Mouse (Mus musculus) liver, adult 2 months (tissue): ENCODE data around the gene Phf12. TPM values are rescaled to one million over a fixed set of nuclear protein-coding genes. Genes with fewer than 3 reads are reported as not detected.

Experiments
- DNase-seq: peaks from one replicate; pipeline ENCODE4 v3.0.0-alpha.2; 2011; ENCODE audit warnings: low read depth, low spot score; ENCODE audit errors: extremely low read depth
- H3K27ac ChIP-seq: fragments of 200-500 bp; replicated peaks from 2 replicates; pipeline ENCODE4 v1.5.1; 2012; ENCODE audit warnings: low read depth, mild to moderate bottlenecking, control low read depth, inconsistent platforms, low read length; ENCODE audit not compliant: insufficient read depth
- H3K27me3 ChIP-seq: fragments of 200-500 bp; 2 replicates; pipeline ENCODE4 v1.6.1; 2012; ENCODE audit warnings: mild to moderate bottlenecking, moderate library complexity, low read length, inconsistent platforms; ENCODE audit not compliant: control insufficient read depth, insufficient read depth
- H3K36me3 ChIP-seq: fragments of 200-500 bp; 2 replicates; pipeline ENCODE4 v1.6.1; 2012; ENCODE audit warnings: low read length, inconsistent platforms; ENCODE audit not compliant: control insufficient read depth, insufficient read depth
- H3K4me1 ChIP-seq: fragments of 200-500 bp; 2 replicates; pipeline ENCODE4 v1.6.1; 2011; ENCODE audit warnings: low read length; ENCODE audit not compliant: control insufficient read depth, insufficient read depth
- H3K4me3 ChIP-seq: fragments of 200-500 bp; 2 replicates; pipeline ENCODE4 v1.5.1; 2011; ENCODE audit warnings: low read depth, mild to moderate bottlenecking, control low read depth, low read length, moderate library complexity; ENCODE audit not compliant: insufficient read depth
- H3K79me2 ChIP-seq: fragments of 200-500 bp; 2 replicates; pipeline ENCODE4 v1.6.1; 2012; ENCODE audit warnings: inconsistent platforms, mild to moderate bottlenecking, low read length, moderate library complexity; ENCODE audit not compliant: control insufficient read depth, insufficient read depth
- H3K9ac ChIP-seq: fragments of 200-500 bp; 2 replicates; pipeline ENCODE4 v1.6.1; 2012; ENCODE audit warnings: low read depth, mild to moderate bottlenecking, control low read depth, inconsistent platforms, low read length
- CTCF ChIP-seq: fragments of 200-500 bp; IDR thresholded peaks from 2 replicates; pipeline ENCODE4 v1.5.1; 2011; ENCODE audit warnings: low read depth, low read length, control low read depth
- POLR2A ChIP-seq: fragments of 200-500 bp; IDR thresholded peaks from 2 replicates; pipeline ENCODE4 v1.6.1; 2011; ENCODE audit warnings: low read length, control low read depth; ENCODE audit not compliant: insufficient read depth; ENCODE audit errors: extremely low read depth
- WGBS: fragments of 180-500 bp; shearing (Covaris S2); methylation state at CpG from one replicate; pipeline ENCODE4 v1.1.7; 2018; 5-methylcytosine and 5-hydroxymethylcytosine counted together
- polyA plus RNA-seq: library from polyadenylated mRNA; depleted of rRNA; stranded (reverse); fragments of >200 nt; gene quantifications from 2 replicates; pipeline ENCODE4 v1.2.3, GENCODE M21; 2012
- total RNA-seq: library from RNA; depleted of rRNA; stranded (reverse); fragments of >200 nt; gene quantifications from 2 replicates; pipeline ENCODE4 v1.2.3, GENCODE M21; 2014

The Phf12 gene
- total and polyA plus RNA-seq, 2 experiments: 3.6 to 24.9 TPM

DNA sequence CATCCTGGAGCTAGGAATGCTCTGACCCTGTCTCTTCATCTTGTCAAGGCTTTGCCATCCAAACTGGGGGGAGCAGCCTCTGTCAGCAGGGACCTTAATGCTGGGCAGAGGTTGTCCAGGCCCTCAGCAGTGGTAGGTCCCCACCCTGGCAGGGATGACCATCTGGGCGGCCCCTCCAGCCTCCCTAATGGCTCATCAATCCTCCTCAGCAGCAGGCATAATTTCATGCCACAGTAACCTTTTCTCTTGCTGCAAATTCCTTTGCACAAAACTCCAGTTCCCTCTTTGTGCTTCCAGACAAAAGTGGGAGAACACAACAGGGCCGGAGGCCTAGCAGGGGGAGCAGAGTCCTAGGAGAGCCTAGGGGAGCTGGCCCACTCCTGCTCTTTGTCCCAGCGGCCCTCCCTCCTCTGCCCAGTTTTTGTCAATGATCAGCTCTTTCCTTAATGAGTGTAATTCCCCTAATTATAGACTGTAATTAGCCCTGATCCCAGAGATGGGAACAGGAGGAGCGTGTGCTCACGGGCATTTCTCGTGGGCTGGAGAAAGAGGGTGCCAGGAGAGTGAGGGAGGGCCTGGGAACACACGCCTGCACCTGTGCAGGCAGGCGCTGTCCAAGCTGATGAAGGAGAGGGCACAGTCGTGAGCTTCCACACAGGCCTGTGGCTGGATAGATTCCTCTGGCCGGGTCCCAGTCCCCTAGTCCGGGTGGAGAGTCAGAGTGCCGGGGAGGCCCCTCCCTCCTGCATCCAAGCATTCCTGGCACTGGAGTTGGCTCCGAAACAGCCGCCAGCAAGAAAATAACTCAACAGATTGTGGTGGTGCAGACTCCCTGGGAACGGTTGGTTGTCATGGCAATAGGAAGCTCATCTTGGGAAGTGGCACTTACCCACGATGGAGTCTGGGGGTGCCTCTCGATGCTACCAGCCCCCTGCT lies 17.2 kb upstream of the Phf12 start:
- no peak overlapping the region for H3K27ac ChIP-seq
- DNase-seq: no peak
- H3K4me1 ChIP-seq: no peaks in the 10 kb centered on the region
- WGBS: 70% methylated on average over 17 of the region's 17 CpGs
- TF ChIP-seq CTCF: no peak
- no peak for TF ChIP-seq POLR2A
- H3K9ac ChIP-seq: no peak overlapping the region
- no peak overlapping the region for H3K4me3 ChIP-seq
- H3K36me3 ChIP-seq: no peaks in the 10 kb centered on the region
- H3K79me2 ChIP-seq: no peaks in the 10 kb centered on the region
- no peaks in the 10 kb centered on the region for H3K27me3 ChIP-seq

DNA sequence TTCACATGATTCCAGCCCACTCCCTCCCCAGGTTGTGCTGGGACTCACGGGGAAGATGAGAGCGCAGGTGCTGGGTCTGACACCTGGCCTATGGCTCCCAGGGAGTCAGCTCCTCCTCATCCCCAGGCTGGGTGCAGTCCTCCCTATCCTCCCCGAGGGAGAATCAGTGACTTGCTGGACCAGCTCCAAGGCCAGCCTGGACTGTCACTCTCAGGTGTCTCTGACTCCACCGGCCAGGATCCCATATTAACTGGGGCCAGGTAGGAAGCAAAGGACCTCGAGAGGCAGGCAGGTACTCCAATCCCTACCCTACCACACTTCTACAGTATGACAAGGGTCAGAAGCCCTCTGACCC lies 16.5 kb upstream of the Phf12 start:
- Histone ChIP-seq H3K4me1 (no peaks in the 10 kb centered on the region), H3K27me3 (no peaks in the 10 kb centered on the region)
- 70% methylated on average over 5 of the region's 5 CpGs for WGBS

GRCm38 (mm10) chr11:77967114-77967513 lies 15.4 kb upstream of the Phf12 start:
- Histone ChIP-seq H3K36me3 (no peaks in the 10 kb centered on the region), H3K79me2 (no peaks in the 10 kb centered on the region), H3K27me3 (no peaks in the 10 kb centered on the region), H3K9ac (no peak overlapping the region), H3K27ac (no peak overlapping the region), H3K4me1 (no peaks in the 10 kb centered on the region), H3K4me3 (no peak overlapping the region)
- peak; percentile 43 for DNase-seq
- 0% methylated on average over 4 of the region's 4 CpGs for WGBS
- TF ChIP-seq POLR2A: no peak
- peak; percentile 42 for TF ChIP-seq CTCF

More for the DNA sequence above, 16.5 kb upstream of the Phf12 start:
- no peak for DNase-seq
- no peak overlapping the region for H3K9ac ChIP-seq
- H3K79me2 ChIP-seq: no peaks in the 10 kb centered on the region
- no peak overlapping the region for H3K4me3 ChIP-seq
- no peak overlapping the region for H3K27ac ChIP-seq
- H3K36me3 ChIP-seq: no peaks in the 10 kb centered on the region
- TF ChIP-seq POLR2A (no peak), CTCF (no peak)

GRCm38 (mm10) chr11:77968786-77969185 lies 13.8 kb upstream of the Phf12 start:
- 79% methylated on average over 4 of the region's 4 CpGs for WGBS
- no peak for DNase-seq
- H3K27me3 ChIP-seq: no peaks in the 10 kb centered on the region
- H3K4me3 ChIP-seq: no peak overlapping the region
- H3K79me2 ChIP-seq: no peaks in the 10 kb centered on the region
- H3K36me3 ChIP-seq: no peaks in the 10 kb centered on the region
- no peak overlapping the region for H3K27ac ChIP-seq
- no peaks in the 10 kb centered on the region for H3K4me1 ChIP-seq
- TF ChIP-seq POLR2A (no peak), CTCF (no peak)
- no peak overlapping the region for H3K9ac ChIP-seq

DNA sequence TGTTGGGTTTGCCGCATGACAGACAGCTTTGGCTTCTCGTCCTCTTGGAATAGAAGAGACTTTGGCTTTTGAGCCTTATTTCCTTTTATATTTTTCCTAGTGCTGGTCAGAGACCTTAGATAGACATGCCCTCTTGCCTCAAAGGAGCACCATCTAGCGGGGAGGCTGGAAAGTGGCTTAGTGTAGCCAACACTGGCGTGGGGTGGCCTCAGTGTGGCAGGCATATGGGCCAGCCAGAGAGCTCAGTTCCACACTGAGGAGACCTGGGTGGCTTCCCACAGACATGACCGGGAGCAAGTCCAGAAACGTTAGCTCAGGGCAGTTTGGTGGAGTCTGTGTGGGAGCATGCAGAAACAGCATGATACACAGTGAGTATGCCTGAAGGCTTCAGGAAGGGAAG lies 11.8 kb upstream of the Phf12 start:
- Histone ChIP-seq H3K4me3 (no peak overlapping the region), H3K27me3 (no peaks in the 10 kb centered on the region), H3K9ac (no peak overlapping the region), H3K4me1 (no peaks in the 10 kb centered on the region), H3K79me2 (no peaks in the 10 kb centered on the region), H3K36me3 (no peaks in the 10 kb centered on the region), H3K27ac (no peak overlapping the region)
- DNase-seq: no peak
- WGBS: 80% methylated on average over 6 of the region's 6 CpGs
- TF ChIP-seq POLR2A (no peak), CTCF (no peak; the same call in 1 of the 2 replicates)

GRCm38 (mm10) chr11:77973520-77973919 lies 9.0 kb upstream of the Phf12 start:
- no peak overlapping the region for H3K4me3 ChIP-seq
- no peak for DNase-seq
- TF ChIP-seq POLR2A (no peak), CTCF (no peak)
- no peaks in the 10 kb centered on the region for H3K4me1 ChIP-seq
- H3K36me3 ChIP-seq: no peaks in the 10 kb centered on the region
- H3K27ac ChIP-seq: no peak overlapping the region
- no peaks in the 10 kb centered on the region for H3K27me3 ChIP-seq
- WGBS: 84% methylated on average over 7 of the region's 7 CpGs
- H3K9ac ChIP-seq: no peak overlapping the region
- no peaks in the 10 kb centered on the region for H3K79me2 ChIP-seq
